Mouse (Mus musculus) bone marrow macrophage, adult 2 months (primary cell): ENCODE measurements around the gene Ctbp1.

Source experiments
- CTCF ChIP-seq: IDR thresholded peaks from 2 replicates; pipeline ENCODE4 v1.5.1; 2012; ENCODE audit warnings: low read depth, mild to moderate bottlenecking, low read length, moderate library complexity
- POLR2A ChIP-seq: IDR thresholded peaks from 2 replicates; pipeline ENCODE4 v1.6.1; 2012; ENCODE audit warnings: mild to moderate bottlenecking, low read depth, low read length, borderline replicate concordance

- TF ChIP-seq CTCF (peak; percentile 27; the same call in 1 of the 2 replicates), POLR2A (no peak)
Measured at GRCm38 (mm10) chr5:33274085-33274952, 475 bp downstream of the Ctbp1 start.
